Mouse (Mus musculus): ENCODE data around the gene Trmt11.

- no peak for TF ChIP-seq EP300 (IDR thresholded peaks at IDR 0.05; ENCODE audit: low read depth)
- no peak for TF ChIP-seq CTCF (IDR thresholded peaks at IDR 0.05; ENCODE audit: low read depth)
These were observed 78.8 kb downstream of the Trmt11 start for GRCm38 (mm10) chr10:30521727-30522126.
